Mouse (Mus musculus): ENCODE measurements around the gene Sec24a.

DNA sequence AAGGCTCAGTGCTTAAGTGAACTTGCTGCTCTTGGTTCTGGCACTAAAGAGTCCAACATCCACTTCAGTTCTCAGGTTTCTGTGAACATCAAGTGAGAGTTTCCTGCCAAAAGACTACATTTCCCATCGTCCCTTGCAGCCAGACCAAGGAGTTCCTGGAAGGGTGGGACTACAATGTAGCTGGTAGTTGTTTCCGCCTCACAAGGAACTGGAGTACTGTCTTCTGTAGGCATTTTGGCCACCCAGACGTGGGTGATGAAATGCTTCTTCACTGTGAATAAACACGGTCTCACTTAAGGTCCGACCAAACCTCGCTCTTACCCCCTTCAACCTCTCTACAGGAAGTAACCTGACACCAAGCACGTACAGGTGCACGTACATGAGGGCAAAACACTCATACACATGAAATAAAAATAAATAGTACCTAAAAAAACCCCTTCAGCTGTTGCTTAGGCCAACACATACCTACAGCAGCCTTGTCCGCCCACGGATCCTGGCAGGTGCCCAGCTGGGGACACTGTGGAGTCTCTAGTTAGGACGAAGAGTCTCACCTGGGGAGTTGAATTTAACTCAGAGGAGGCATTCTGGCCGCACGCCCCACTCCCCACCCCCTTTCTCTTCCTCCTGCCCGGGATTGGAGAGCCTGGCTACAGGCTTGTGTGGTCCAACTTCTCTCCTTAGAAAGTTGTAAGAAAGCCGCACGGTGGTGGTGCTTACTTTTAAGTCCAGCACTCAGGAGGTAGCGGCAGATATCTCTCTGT is 42.0 kb upstream of the Sec24a start:
- TF ChIP-seq POLR2A (IDR thresholded peaks at IDR 0.05; ENCODE audit: control insufficient read depth, low read depth, low read length) (no peak), CTCF (IDR thresholded peaks at IDR 0.05; ENCODE audit: control insufficient read depth, insufficient read depth, insufficient replicate concordance, low read depth, low read length) (no peak)

All from testis, adult 2 months (tissue).